Mouse (Mus musculus): ENCODE results near the gene Mtrf1.
"Not testable (repeated sequence)": the region's sequence is repeated elsewhere in the genome, so short reads cannot be mapped to it uniquely, and the experiment has no call there.

The Mtrf1 gene

GRCm38 (mm10) chr14:79445055-79445620 lies 47.6 kb downstream of the Mtrf1 start:
- no peak for DNase-seq (ENCODE audit: low spot score in 2 of 2)

- DNase-seq (ENCODE audit: low spot score in 2 of 2): peak; percentile 84 to 89
These were observed 54.4 kb downstream of the Mtrf1 start, which contains the start of gene Kbtbd6 for GRCm38 (mm10) chr14:79451681-79452590. TSS of gene Kbtbd6 (plus strand) at chr14:79451835.

- not testable (repeated sequence) for DNase-seq (ENCODE audit: low spot score in 2 of 2)
These were observed 55.0 kb downstream of the Mtrf1 start for GRCm38 (mm10) chr14:79452591-79452934.

GRCm38 (mm10) chr14:79460401-79460800 lies 62.8 kb downstream of the Mtrf1 start:
- no peak for DNase-seq (ENCODE audit: low spot score in 2 of 2)

GRCm38 (mm10) chr14:79460988-79461387 lies 63.4 kb downstream of the Mtrf1 start:
- DNase-seq (ENCODE audit: low spot score in 2 of 2): no peak

GRCm38 (mm10) chr14:79465623-79466022 lies 68.1 kb downstream of the Mtrf1 start:
- no peak for DNase-seq (ENCODE audit: low spot score in 2 of 2)

- peak in 1 of 2 experiments; percentile 73 for DNase-seq (ENCODE audit: low spot score in 2 of 2)
These were observed 70.0 kb downstream of the Mtrf1 start for GRCm38 (mm10) chr14:79467621-79468020.

All from spleen, postnatal 10 days (tissue).